Mouse (Mus musculus): Measurements from ENCODE around the gene Ptov1.

DNA sequence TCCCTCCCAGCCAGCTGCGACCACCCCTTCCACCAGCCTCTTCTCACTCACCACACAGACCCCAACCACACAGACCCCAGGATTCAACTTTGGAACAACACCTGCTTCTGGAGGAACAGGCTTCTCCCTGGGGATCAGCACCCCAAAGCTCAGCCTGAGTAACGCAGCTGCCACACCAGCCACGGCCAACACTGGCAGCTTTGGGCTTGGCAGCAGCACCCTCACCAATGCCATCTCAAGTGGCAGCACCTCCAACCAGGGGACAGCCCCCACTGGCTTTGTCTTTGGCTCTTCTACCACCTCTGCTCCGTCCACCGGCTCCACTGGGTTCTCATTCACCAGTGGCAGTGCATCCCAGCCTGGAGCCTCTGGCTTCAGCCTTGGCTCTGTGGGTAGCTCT, 40.9 kb downstream of the Ptov1 start:
- TF ChIP-seq EP300 (IDR thresholded peaks at IDR 0.05; ENCODE audit: low read depth) (no peak), CTCF (IDR thresholded peaks at IDR 0.05; ENCODE audit: low read depth) (no peak)
